Mouse (Mus musculus) kidney, postnatal 14 days (tissue): ENCODE data around the gene Vmn1r6.
"Not testable (repeated sequence)": the region's sequence is repeated elsewhere in the genome, so short reads cannot be mapped to it uniquely, and the experiment has no call there.

Experiments used
- DNase-seq: peaks from one replicate; pipeline ENCODE4 v3.0.0; 2022; ENCODE audit warnings: mixed read lengths

Vmn1r6 gene

GRCm38 (mm10) chr6:56996943-56997342 lies at the start of gene Vmn1r6:
TSS of gene Vmn1r6 (plus strand) at chr6:56997243.
- no peak for DNase-seq

- DNase-seq: peak; percentile 79
These were observed 40.6 kb upstream of the Vmn1r6 start for GRCm38 (mm10) chr6:56956436-56956835.

GRCm38 (mm10) chr6:56969973-56970372 lies 27.1 kb upstream of the Vmn1r6 start, which contains the start of gene Vmn1r5:
TSS of gene Vmn1r5 (plus strand) at chr6:56970273.
- DNase-seq: no peak

GRCm38 (mm10) chr6:57025224-57025623 lies 28.2 kb downstream of the Vmn1r6 start, which contains the start of gene Vmn1r7:
TSS of gene Vmn1r7 (minus strand) at chr6:57025324.
- DNase-seq: not testable (repeated sequence)

GRCm38 (mm10) chr6:57031984-57032383 lies 34.9 kb downstream of the Vmn1r6 start, which contains the start of gene Vmn1r8:
TSS of gene Vmn1r8 (plus strand) at chr6:57032284.
- DNase-seq: no peak

GRCm38 (mm10) chr6:57034674-57035073 lies 37.6 kb downstream of the Vmn1r6 start:
- DNase-seq: no peak
